Mouse (Mus musculus) myocyte (in vitro differentiated cells): Measurements from ENCODE around the gene Myrip. TPM values are rescaled to one million over a fixed set of nuclear protein-coding genes. Genes with fewer than 3 reads are reported as not detected.
A peak's percentile ranks its signal among the peaks of the same experiment; 100 is the strongest.

Source experiments
- H3K27me3 ChIP-seq: one replicate; pipeline ENCODE4 v1.6.1; 2011; ENCODE audit not compliant: control insufficient read depth, insufficient read depth, insufficient read length
- H3K36me3 ChIP-seq: one replicate; pipeline ENCODE4 v1.6.1; 2011; ENCODE audit not compliant: control insufficient read depth, insufficient read depth
- H3K4me2 ChIP-seq: one replicate; pipeline ENCODE4 v1.6.1; 2011; ENCODE audit warnings: low read depth, control low read depth
- H3K4me3 ChIP-seq: one replicate; pipeline ENCODE4 v1.5.1; 2011; ENCODE audit warnings: mild to moderate bottlenecking, control low read depth, moderate library complexity
- H3K79me2 ChIP-seq: one replicate; pipeline ENCODE4 v1.6.1; 2011; ENCODE audit not compliant: control insufficient read depth, insufficient read depth
- H3ac ChIP-seq: one replicate; pipeline ENCODE4 v1.6.1; 2011; ENCODE audit not compliant: control insufficient read depth, insufficient read length
- CEBPB ChIP-seq: IDR thresholded peaks from 2 replicates; pipeline ENCODE4 v1.6.1; 2011; ENCODE audit warnings: mild to moderate bottlenecking, moderate library complexity; ENCODE audit not compliant: poor library complexity, insufficient read depth, severe bottlenecking
- E2F4 ChIP-seq: IDR thresholded peaks from one replicate; pipeline ENCODE4 v1.6.1; 2011; ENCODE audit warnings: mild to moderate bottlenecking, control low read depth, moderate library complexity; ENCODE audit not compliant: insufficient read depth
- MAX ChIP-seq: IDR thresholded peaks from one replicate; pipeline ENCODE4 v1.6.1; 2011; ENCODE audit warnings: low read depth, mild to moderate bottlenecking, control low read depth
- MYOD1 ChIP-seq, 3 experiments: IDR thresholded peaks; one replicate each; pipeline ENCODE4 v1.6.1; 2011; ENCODE audit warnings: control low read depth in 2 of 3, low read depth in 2 of 3, mild to moderate bottlenecking in 2 of 3, moderate library complexity in 1 of 3; ENCODE audit not compliant: insufficient read length in 2 of 3, control insufficient read depth in 1 of 3
- MYOG ChIP-seq, 3 experiments: IDR thresholded peaks; one replicate each; pipeline ENCODE4 v1.6.1; 2011; ENCODE audit warnings: control low read depth in 2 of 3, low read depth in 2 of 3, mild to moderate bottlenecking in 2 of 3; ENCODE audit not compliant: insufficient read length in 2 of 3, control insufficient read depth in 1 of 3, insufficient read depth in 1 of 3
- POLR2A ChIP-seq: IDR thresholded peaks from one replicate; pipeline ENCODE4 v1.6.1; 2011; ENCODE audit warnings: low read depth, mild to moderate bottlenecking, control low read depth, moderate library complexity; ENCODE audit not compliant: insufficient read length
- POLR2AphosphoS2 ChIP-seq: IDR thresholded peaks from one replicate; pipeline ENCODE4 v1.6.1; 2011; ENCODE audit warnings: low read depth, control low read depth; ENCODE audit not compliant: insufficient read length
- REST ChIP-seq: IDR thresholded peaks from one replicate; pipeline ENCODE4 v1.6.1; 2011; ENCODE audit warnings: mild to moderate bottlenecking, control low read depth, moderate library complexity; ENCODE audit not compliant: insufficient read depth, insufficient read length
- SRF ChIP-seq: IDR thresholded peaks from one replicate; pipeline ENCODE4 v1.6.1; 2011; ENCODE audit warnings: low read depth; ENCODE audit not compliant: control insufficient read depth, insufficient read length
- TCF12 ChIP-seq: IDR thresholded peaks from one replicate; pipeline ENCODE4 v1.6.1; 2011; ENCODE audit warnings: mild to moderate bottlenecking, control low read depth; ENCODE audit not compliant: poor library complexity, insufficient read depth, severe bottlenecking
- TCF3 ChIP-seq: IDR thresholded peaks from one replicate; pipeline ENCODE4 v1.6.1; 2011; ENCODE audit warnings: low read depth, control low read depth; ENCODE audit not compliant: insufficient read length
- USF1 ChIP-seq: IDR thresholded peaks from one replicate; pipeline ENCODE4 v1.6.1; 2011; ENCODE audit warnings: low read depth, mild to moderate bottlenecking, control low read depth, moderate library complexity
- polyA plus RNA-seq: library from polyadenylated mRNA; unstranded; fragments of >200 nt; fragmentation: generic; extraction: Trizol; gene quantifications from one replicate; pipeline ENCODE4 v1.2.1, GENCODE M21; 2012; ENCODE audit warnings: missing spikeins

Myrip gene
- polyA plus RNA-seq, 1 experiment: 0.17 TPM

DNA sequence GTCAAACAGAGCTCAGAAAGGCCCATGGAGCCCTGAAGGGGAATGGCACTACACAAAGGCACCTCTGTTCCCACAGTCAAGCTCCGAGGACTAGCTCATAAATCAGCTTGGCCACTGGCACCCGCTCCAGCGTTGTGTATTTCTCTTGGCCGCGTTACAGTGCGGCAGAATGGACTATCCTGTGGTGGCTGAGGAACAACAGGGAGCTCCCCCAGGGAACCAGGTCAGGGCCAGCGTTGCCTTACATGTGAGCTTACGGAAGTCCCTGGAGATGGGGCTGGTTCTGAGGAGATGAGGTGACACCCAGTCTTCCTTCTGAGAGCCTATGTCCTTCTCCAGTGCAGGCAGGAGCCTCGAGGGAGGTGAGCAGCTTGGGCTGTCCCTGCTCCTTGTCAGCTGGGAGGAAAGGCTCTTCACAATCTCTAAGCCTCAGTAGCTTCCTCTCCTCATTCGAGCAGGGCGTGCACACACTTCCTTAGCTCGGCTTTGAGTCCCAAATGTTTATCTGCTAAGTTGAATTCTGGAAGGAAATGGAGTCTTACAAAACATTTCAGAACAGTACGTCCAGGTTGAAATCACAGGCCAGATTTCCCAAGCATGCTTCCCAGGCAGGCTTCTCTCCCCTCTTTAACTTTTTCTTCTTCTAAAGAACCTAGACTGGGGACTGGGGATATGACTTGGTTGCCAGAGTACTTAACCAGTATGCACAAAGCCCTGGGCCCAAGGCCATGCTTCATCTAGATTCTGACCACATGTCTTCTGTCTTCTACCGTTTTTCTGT is 59.3 kb downstream of the Myrip start:
- no peak for TF ChIP-seq POLR2AphosphoS2
- no peak for TF ChIP-seq TCF12
- no peak for TF ChIP-seq E2F4
- no peak for TF ChIP-seq MAX
- Histone ChIP-seq H3ac (no peak overlapping the region), H3K4me2 (no peak overlapping the region), H3K79me2 (no peaks in the 10 kb centered on the region), H3K4me3 (no peak overlapping the region), H3K27me3 (no peaks in the 10 kb centered on the region), H3K36me3 (no peaks in the 10 kb centered on the region)

DNA sequence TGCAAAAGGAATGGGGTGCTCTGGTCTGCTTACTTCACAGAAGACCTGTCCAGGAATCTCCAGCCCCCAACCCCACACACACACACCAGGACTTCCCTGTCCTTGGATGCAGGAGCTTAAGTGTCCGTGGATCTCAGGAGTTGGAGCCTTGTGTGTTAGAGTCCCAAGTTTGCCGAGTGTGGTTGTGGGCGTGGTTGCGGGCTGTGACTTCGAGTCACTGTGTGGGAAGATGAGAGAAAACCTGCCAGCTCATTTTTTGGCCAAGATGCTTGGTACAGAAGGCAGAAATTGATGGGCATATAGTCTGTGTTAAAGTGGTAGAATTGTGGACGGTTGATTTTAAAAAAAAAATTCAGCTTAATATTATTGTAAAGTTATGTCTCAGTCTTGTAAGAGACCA is 60.3 kb downstream of the Myrip start:
- Histone ChIP-seq H3K79me2 (no peaks in the 10 kb centered on the region), H3K4me3 (no peak overlapping the region)
- TF ChIP-seq E2F4 (no peak), CEBPB (no peak), MYOD1 (IDR thresholded peaks at IDR 0.05; ENCODE audit: control insufficient read depth in 1 of 3, insufficient read length in 2 of 3, low read depth in 2 of 3) (no peak), TCF12 (no peak), MYOG (IDR thresholded peaks at IDR 0.05; ENCODE audit: control insufficient read depth in 1 of 3, insufficient read depth in 1 of 3, insufficient read length in 2 of 3, low read depth in 2 of 3) (no peak), REST (no peak), POLR2A (no peak), TCF3 (no peak), MAX (no peak), USF1 (no peak)

DNA sequence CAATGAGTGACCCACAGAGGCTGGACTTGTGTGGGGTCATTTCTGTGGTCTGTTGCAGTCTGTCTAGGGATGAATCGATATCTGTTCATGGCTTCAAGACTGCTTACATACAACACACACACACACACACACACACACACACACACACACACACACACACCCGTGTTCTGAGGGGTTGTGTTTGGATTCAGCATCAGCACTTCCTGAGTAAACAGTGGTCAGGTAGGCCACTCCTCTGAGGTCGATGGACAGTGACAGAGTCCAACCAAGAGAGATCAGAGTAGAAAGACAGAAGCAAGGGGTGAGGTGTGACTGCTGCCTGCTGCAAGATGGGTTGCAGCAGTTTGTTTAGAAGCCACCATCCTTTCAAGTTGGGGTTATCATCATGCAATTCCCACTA is 61.4 kb downstream of the Myrip start:
- Histone ChIP-seq H3ac (no peak overlapping the region), H3K4me2 (no peak overlapping the region), H3K4me3 (no peak overlapping the region), H3K27me3 (no peaks in the 10 kb centered on the region), H3K79me2 (no peaks in the 10 kb centered on the region), H3K36me3 (no peaks in the 10 kb centered on the region)
- TF ChIP-seq MAX (no peak), E2F4 (no peak), TCF12 (no peak), MYOG (IDR thresholded peaks at IDR 0.05; ENCODE audit: control insufficient read depth in 1 of 3, insufficient read depth in 1 of 3, insufficient read length in 2 of 3, low read depth in 2 of 3) (no peak)

More for the DNA sequence above, 60.3 kb downstream of the Myrip start:
- Histone ChIP-seq H3K27me3 (no peaks in the 10 kb centered on the region), H3K4me2 (no peak overlapping the region), H3ac (no peak overlapping the region), H3K36me3 (no peaks in the 10 kb centered on the region)

DNA sequence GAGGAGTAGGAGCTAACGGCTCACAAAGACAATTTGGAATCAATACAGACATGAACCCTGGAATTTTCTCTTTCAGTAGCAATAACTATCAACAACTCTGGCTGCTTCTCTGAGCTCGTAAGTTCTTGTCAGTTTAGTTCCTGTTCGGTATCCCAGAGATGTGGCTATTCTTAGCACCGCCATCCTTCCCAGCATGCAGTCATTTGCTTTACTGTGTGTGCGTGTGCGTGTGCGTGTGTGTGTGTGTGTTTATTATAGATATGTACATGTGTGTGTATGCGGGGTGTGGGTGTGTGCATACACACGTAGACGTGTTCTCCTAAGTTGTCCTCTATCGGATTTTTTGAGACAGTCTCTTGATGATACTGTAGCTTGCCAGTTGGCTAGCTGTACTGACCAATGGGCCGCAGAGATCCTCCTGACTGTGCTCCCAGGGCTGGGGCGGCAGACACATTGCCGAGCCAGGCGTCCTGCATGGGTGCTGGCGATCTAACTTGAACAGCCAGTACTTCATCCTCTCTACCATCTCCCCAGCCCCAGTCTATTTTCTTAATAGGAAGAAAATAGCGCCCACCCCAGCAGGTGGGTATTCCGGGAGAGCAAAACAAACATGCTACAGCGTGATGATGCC is 63.5 kb downstream of the Myrip start:
- no peak overlapping the region for H3ac ChIP-seq
- no peaks in the 10 kb centered on the region for H3K79me2 ChIP-seq
- no peak for TF ChIP-seq USF1
- no peak for TF ChIP-seq MYOD1 (IDR thresholded peaks at IDR 0.05; ENCODE audit: control insufficient read depth in 1 of 3, insufficient read length in 2 of 3, low read depth in 2 of 3)
- TF ChIP-seq POLR2A: no peak
- TF ChIP-seq MAX: no peak
- TF ChIP-seq REST: no peak
- no peak for TF ChIP-seq SRF
- no peak for TF ChIP-seq TCF3
- no peak for TF ChIP-seq MYOG (IDR thresholded peaks at IDR 0.05; ENCODE audit: control insufficient read depth in 1 of 3, insufficient read depth in 1 of 3, insufficient read length in 2 of 3, low read depth in 2 of 3)
- no peak for TF ChIP-seq E2F4
- no peak for TF ChIP-seq POLR2AphosphoS2
- TF ChIP-seq CEBPB: no peak
- no peak for TF ChIP-seq TCF12
- no peak overlapping the region for H3K4me3 ChIP-seq
- H3K27me3 ChIP-seq: no peaks in the 10 kb centered on the region
- H3K4me2 ChIP-seq: no peak overlapping the region
- no peaks in the 10 kb centered on the region for H3K36me3 ChIP-seq

DNA sequence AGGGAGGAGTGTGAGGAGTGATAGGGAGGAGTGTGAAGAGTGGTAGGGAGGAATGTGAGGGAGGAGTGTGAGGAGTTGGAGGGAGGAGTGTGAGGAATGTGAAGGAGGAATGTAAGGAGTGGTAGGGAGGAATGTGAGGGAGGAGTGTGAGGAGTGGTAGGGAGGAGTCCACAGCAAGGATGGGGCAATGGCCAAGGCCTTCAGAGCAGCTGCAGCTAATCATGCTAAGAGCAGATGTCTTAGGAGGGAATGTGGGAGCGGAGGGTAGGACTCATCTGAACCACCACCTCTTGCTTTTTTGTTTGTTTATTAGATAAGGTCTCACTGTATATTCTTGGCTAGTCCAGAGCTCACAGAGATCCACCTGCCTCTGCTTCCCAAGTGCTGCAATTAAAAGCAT is 66.2 kb downstream of the Myrip start:
- Histone ChIP-seq H3K4me3 (no peak overlapping the region), H3ac (no peak overlapping the region), H3K79me2 (no peaks in the 10 kb centered on the region), H3K36me3 (no peaks in the 10 kb centered on the region), H3K27me3 (no peaks in the 10 kb centered on the region), H3K4me2 (no peak overlapping the region)
- TF ChIP-seq CEBPB (no peak), TCF3 (no peak), MYOD1 (IDR thresholded peaks at IDR 0.05; ENCODE audit: control insufficient read depth in 1 of 3, insufficient read length in 2 of 3, low read depth in 2 of 3) (peak in 2 of 3 experiments; percentile 35 to 75), MAX (no peak), POLR2A (no peak), POLR2AphosphoS2 (no peak), TCF12 (no peak), USF1 (no peak), MYOG (IDR thresholded peaks at IDR 0.05; ENCODE audit: control insufficient read depth in 1 of 3, insufficient read depth in 1 of 3, insufficient read length in 2 of 3, low read depth in 2 of 3) (peak; percentile 27 to 54 (median 33)), REST (no peak), E2F4 (no peak)
